Mouse (Mus musculus) ZHBTc4 (cell line): Measurements from ENCODE around the gene Swt1.
"Not testable (repeated sequence)": the region's sequence is repeated elsewhere in the genome, so short reads cannot be mapped to it uniquely, and the experiment has no call there.

ENCODE experiments used
- DNase-seq: peaks from one replicate; pipeline ENCODE4 v3.0.0-alpha.2; 2011; ENCODE audit warnings: low read depth, low spot score

Gene Swt1

GRCm38 (mm10) chr1:151367721-151368324 lies 60.4 kb downstream of the Swt1 start:
- no peak for DNase-seq

- no peak for DNase-seq
Measured at GRCm38 (mm10) chr1:151366944-151367605, 61.2 kb downstream of the Swt1 start.

GRCm38 (mm10) chr1:151359374-151359773 lies 68.9 kb downstream of the Swt1 start:
- DNase-seq: no peak

GRCm38 (mm10) chr1:151355994-151356393 lies 72.3 kb downstream of the Swt1 start:
- no peak for DNase-seq

- DNase-seq: peak; percentile 68
Measured at GRCm38 (mm10) chr1:151352911-151353310, 75.3 kb downstream of the Swt1 start.

- not testable (repeated sequence) for DNase-seq
Measured at GRCm38 (mm10) chr1:151348293-151348692, 80.0 kb downstream of the Swt1 start.

- DNase-seq: no peak
Measured at GRCm38 (mm10) chr1:151346681-151347127, 81.6 kb downstream of the Swt1 start.

- DNase-seq: no peak
Measured at GRCm38 (mm10) chr1:151345863-151346195, 82.4 kb downstream of the Swt1 start.

- peak; percentile 93 for DNase-seq
Measured at GRCm38 (mm10) chr1:151345109-151345862, 83.0 kb downstream of the Swt1 start.

- DNase-seq: peak; percentile 98
Measured at GRCm38 (mm10) chr1:151344283-151345108, 83.8 kb downstream of the Swt1 start, which contains the start of gene Ivns1abp. Gene Ivns1abp (plus strand): TSS chr1:151344477.

- peak; percentile 58 for DNase-seq
Measured at GRCm38 (mm10) chr1:151343571-151344282, 84.5 kb downstream of the Swt1 start.

- no peak for DNase-seq
Measured at GRCm38 (mm10) chr1:151342968-151343367, 85.3 kb downstream of the Swt1 start.

- DNase-seq: no peak
Measured at GRCm38 (mm10) chr1:151342311-151342710, 85.9 kb downstream of the Swt1 start.

- DNase-seq: no peak
Measured at GRCm38 (mm10) chr1:151341321-151342044, 86.8 kb downstream of the Swt1 start.

- peak; percentile 57 for DNase-seq
Measured at GRCm38 (mm10) chr1:151338941-151339340, 89.3 kb downstream of the Swt1 start.

- peak; percentile 40 for DNase-seq
Measured at GRCm38 (mm10) chr1:151338234-151338633, 90.0 kb downstream of the Swt1 start.

- DNase-seq: no peak
Measured at GRCm38 (mm10) chr1:151332819-151333218, 95.4 kb downstream of the Swt1 start.

- DNase-seq: no peak
Measured at GRCm38 (mm10) chr1:151329601-151330000, 98.7 kb downstream of the Swt1 start.

GRCm38 (mm10) chr1:151328341-151329097 lies 99.7 kb downstream of the Swt1 start:
- peak; percentile 30 for DNase-seq

- no peak for DNase-seq
Measured at GRCm38 (mm10) chr1:151325328-151325727, 102.9 kb downstream of the Swt1 start.
